Mouse (Mus musculus) embryonic facial prominence, embryonic 12.5 days (tissue): Measurements from ENCODE around the gene Crybb1. TPM values are rescaled to one million over a fixed set of nuclear protein-coding genes. Genes with fewer than 3 reads are reported as not detected.

Source experiments
- ATAC-seq: fragments of 200-750 bp; cut with Nextera tagmentation; 2 replicates; pipeline ENCODE4 v1.8.0; 2017; ENCODE audit not compliant: insufficient number of reproducible peaks, insufficient read depth, low FRiP score, low TSS enrichment
- H3K27ac ChIP-seq: fragments of 300-500 bp; sonication (generic); 2 replicates; pipeline ENCODE4 v1.5.1; 2016; ENCODE audit warnings: mild to moderate bottlenecking
- H3K27me3 ChIP-seq: fragments of 300-500 bp; sonication (generic); 2 replicates; pipeline ENCODE4 v1.6.1; 2016; ENCODE audit warnings: mild to moderate bottlenecking, moderate library complexity
- H3K36me3 ChIP-seq: fragments of 300-500 bp; sonication (generic); 2 replicates; pipeline ENCODE4 v1.6.1; 2016; ENCODE audit warnings: mild to moderate bottlenecking
- H3K4me1 ChIP-seq: fragments of 300-500 bp; sonication (generic); 2 replicates; pipeline ENCODE4 v1.6.1; 2016
- H3K4me2 ChIP-seq: fragments of 300-500 bp; sonication (generic); replicated peaks from 2 replicates; pipeline ENCODE4 v1.6.1; 2016; ENCODE audit warnings: mild to moderate bottlenecking, moderate library complexity
- H3K4me3 ChIP-seq: fragments of 300-500 bp; sonication (generic); 2 replicates; pipeline ENCODE4 v1.5.1; 2016; ENCODE audit warnings: mild to moderate bottlenecking
- H3K9ac ChIP-seq: fragments of 300-500 bp; sonication (generic); 2 replicates; pipeline ENCODE4 v1.6.1; 2016; ENCODE audit warnings: mild to moderate bottlenecking, moderate library complexity
- H3K9me3 ChIP-seq: fragments of 300-500 bp; sonication (generic); 2 replicates; pipeline ENCODE4 v1.6.1; 2016; ENCODE audit warnings: mild to moderate bottlenecking, moderate library complexity
- WGBS: fragments of 180-500 bp; shearing (Covaris S2); methylation state at CpG from one replicate; pipeline ENCODE4 v1.1.7; 2016; 5-methylcytosine and 5-hydroxymethylcytosine counted together
- polyA plus RNA-seq: library from polyadenylated mRNA; unstranded; fragments of >200 nt; fragmentation: Nextera tagmentation; extraction: Ambion mirVana; gene quantifications from 2 replicates; pipeline ENCODE4 v1.2.1, GENCODE M21; 2016

The Crybb1 gene
- polyA plus RNA-seq, 1 experiment from 2014 or later = 95.4 TPM

DNA sequence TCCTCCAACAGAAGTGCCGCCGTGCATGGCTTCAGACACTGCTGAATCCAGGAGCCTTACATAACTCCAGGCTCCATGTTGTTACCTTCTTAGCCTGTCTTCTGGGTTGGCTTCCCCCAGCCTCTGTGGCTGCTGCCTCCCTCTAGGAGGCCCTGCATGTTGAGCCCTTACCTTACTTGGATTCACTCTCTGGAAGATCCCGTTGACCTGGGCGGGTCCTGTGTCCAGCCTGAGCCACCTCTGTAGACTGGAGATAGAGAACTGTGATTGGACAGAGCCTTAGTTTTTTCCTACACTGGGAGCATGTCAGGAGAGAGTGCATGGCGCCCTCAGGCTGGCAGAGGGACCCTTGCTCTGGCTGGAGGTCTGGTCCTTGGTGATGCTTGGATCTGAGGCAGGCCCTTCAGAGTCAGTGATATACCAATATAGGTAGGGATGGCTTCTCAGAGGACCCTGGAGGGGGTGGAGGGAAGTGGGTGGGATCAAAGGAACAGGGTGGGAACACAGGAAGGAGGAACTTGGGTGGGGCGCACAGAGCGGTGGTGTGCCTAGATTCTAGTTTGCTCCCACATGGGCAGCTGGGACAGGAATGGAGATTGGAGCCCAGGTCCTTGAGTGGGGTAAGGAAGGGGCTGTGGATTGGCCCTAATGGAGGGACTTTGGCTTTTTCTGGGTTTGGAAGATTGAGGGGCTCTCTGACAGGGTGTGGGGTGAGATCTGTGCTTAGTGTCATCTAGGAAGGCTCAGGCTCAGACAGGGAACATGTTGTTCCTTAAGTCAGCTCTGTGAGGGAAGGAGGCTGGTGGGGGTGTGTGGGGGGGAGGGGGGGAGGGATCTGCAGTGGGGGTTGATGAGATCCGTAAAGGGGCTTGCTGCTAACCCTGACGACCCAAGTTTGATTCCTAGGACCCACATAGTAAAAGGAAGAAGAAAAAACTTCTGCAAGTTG is 32.9 kb downstream of the Crybb1 start:
- H3K27ac ChIP-seq = no peak overlapping the region
- ATAC-seq = no peak
- H3K4me2 ChIP-seq = no peak overlapping the region
- H3K27me3 ChIP-seq = no peaks in the 10 kb centered on the region
- no peak overlapping the region for H3K9ac ChIP-seq
- 79% methylated on average over 9 of the region's 9 CpGs for WGBS
- no peak overlapping the region for H3K4me3 ChIP-seq
- H3K9me3 ChIP-seq = no peaks in the 10 kb centered on the region
- no peaks in the 10 kb centered on the region for H3K36me3 ChIP-seq
- H3K4me1 ChIP-seq = 0 out of 2 replicates have a peak, but pooled peaks cover 8% of the 10 kb centered on the region

DNA sequence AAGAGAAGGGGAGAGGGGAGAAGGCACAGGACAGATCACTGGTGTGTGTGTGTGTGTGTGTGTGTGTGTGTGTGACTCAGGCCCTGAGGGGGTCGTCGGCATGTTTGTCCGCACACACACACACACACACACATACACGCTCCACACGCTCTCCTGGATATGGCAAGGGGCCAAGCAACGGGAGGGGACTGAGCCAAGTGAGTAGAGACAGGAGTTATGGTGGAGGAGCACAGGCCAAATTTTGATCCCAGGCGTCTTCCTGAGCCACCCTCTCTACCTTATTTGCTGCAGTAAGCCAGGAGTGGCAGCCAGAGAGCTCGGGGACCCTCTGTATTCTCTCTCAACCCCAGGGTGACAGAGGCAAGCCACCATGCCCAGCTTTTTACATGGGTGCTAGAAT is 33.6 kb downstream of the Crybb1 start:
- Histone ChIP-seq H3K9ac (no peak overlapping the region), H3K9me3 (no peaks in the 10 kb centered on the region), H3K4me2 (no peak overlapping the region), H3K36me3 (no peaks in the 10 kb centered on the region), H3K27ac (no peak overlapping the region), H3K27me3 (no peaks in the 10 kb centered on the region), H3K4me1 (0 out of 2 replicates have a peak, but pooled peaks cover 2% of the 10 kb centered on the region), H3K4me3 (no peak overlapping the region)
- WGBS = 71% methylated on average over 5 of the region's 8 CpGs
- ATAC-seq = no peak

DNA sequence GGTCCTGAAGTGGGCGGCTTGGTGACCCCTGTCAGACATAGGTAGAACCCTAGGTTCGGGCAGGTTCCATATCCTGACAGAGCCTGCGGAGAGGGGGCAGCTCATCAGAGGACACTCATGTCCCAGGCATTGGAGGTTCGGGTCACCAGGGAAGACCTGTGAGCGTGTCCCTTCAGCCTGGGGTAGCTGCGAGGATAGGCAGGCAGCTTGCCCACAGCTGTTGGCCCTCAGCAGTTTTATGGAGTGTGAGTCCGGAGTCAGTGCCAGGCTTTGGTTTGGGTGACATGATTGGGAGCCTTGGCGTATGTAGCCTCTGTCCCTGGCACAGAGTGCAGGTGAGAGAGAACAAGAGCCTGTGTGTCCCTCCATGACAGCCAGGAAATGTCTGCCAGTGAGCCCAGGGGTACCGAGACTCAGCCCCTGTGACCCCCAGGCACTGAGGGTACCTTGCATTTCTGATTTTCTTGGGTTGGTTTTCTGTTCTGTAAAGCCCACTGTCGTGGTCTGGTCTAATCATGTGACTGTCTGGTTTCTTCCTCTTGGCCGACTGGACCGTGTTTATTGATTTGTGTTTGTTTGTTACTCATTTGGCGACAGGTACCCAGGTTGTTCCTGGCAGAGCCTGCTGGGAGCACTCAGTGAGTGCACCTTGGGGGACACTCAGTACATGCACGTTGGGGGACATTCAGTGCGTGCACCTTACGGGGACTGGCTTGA is 34.4 kb downstream of the Crybb1 start:
- no peaks in the 10 kb centered on the region for H3K9me3 ChIP-seq
- H3K4me3 ChIP-seq = no peak overlapping the region
- no peaks in the 10 kb centered on the region for H3K27me3 ChIP-seq
- WGBS = 87% methylated on average over 16 of the region's 16 CpGs
- H3K9ac ChIP-seq = no peak overlapping the region
- no peak overlapping the region for H3K27ac ChIP-seq
- ATAC-seq = no peak
- 0 out of 2 replicates have a peak, but pooled peaks cover 5% of the 10 kb centered on the region for H3K4me1 ChIP-seq
- no peak overlapping the region for H3K4me2 ChIP-seq
- H3K36me3 ChIP-seq = no peaks in the 10 kb centered on the region

DNA sequence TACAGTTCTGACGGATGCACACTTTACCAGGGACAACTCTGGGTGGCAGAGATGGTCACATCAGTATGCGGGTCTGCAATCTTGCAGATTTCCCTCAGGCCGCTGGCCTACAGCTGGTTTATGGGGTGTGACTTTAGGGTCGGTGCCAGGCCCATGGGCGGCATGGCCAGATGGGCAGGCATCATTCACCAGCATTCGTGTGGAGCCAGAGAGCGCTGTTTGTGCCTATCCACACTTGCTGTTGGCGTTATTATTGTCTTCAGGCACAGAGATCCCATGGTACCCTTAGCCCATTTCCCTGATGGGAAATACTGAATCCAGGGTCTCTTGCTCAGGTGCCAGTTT is 34.9 kb downstream of the Crybb1 start:
- 94% methylated on average over 8 of the region's 8 CpGs for WGBS

DNA sequence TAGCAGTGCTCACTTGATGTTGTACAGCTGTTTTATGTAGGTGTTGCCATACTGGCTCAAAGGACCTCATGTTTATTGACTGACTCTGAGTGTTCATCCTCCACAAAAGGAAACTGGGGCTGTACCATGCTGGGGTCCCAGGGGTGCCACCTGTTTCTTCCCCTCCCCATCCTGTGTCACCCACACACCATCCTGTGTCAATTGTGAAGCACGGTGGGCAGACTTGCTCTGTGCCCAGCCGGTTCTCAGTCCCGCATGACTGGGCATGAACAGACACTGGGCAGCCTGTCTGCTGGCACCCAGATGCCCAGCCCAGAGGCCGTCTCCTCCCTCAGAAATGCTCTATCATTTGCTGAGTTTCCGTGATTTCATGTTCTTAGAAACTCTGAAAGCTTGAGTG is 36.3 kb downstream of the Crybb1 start:
- ATAC-seq = no peak
- 84% methylated on average over 5 of the region's 5 CpGs for WGBS
- Histone ChIP-seq H3K4me1 (peaks cover 12% of the 10 kb centered on the region; the same call in 1 of the 2 replicates), H3K9ac (no peak overlapping the region), H3K27me3 (no peaks in the 10 kb centered on the region), H3K4me2 (no peak overlapping the region), H3K4me3 (no peak overlapping the region), H3K27ac (no peak overlapping the region), H3K9me3 (no peaks in the 10 kb centered on the region), H3K36me3 (no peaks in the 10 kb centered on the region)

More for the DNA sequence above, 34.9 kb downstream of the Crybb1 start:
- no peak overlapping the region for H3K9ac ChIP-seq
- H3K9me3 ChIP-seq = no peaks in the 10 kb centered on the region
- no peak overlapping the region for H3K27ac ChIP-seq
- H3K36me3 ChIP-seq = no peaks in the 10 kb centered on the region
- H3K4me1 ChIP-seq = peaks cover 10% of the 10 kb centered on the region; the same call in 1 of the 2 replicates
- no peak overlapping the region for H3K4me3 ChIP-seq
- no peaks in the 10 kb centered on the region for H3K27me3 ChIP-seq
- ATAC-seq = no peak
- H3K4me2 ChIP-seq = no peak overlapping the region

DNA sequence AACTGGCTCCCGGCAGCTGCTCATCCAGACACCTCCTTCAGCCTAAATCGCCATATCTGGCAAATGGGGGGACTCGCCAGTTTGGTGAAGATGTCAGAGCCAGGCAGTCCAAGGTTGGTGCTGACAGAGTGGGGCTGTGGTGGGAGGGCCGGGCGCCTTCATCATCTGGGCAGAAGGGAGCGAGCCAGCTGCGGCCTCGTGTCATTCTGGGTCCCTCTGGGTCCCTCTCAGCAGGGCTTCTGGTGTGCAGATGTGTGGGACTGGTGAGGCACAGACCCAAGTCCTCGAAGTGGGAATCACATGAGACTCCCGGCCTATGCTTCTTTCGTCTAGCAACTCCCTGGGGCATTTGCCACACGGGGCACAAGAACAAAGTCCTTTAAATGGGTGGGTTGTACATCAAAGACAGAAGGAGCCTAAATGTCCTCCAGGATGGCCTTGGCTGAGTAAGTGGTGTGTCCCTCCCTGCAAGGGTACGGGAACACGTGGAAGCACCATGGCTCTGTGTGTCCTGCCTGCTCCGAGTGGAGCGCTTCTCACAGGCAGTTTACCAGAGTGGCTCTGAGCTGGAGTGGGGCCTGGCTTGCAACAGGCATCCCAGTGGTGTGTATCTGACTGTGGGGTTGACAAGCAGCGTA is 36.8 kb downstream of the Crybb1 start:
- no peak overlapping the region for H3K9ac ChIP-seq
- H3K4me2 ChIP-seq = no peak overlapping the region
- WGBS = 75% methylated on average over 17 of the region's 17 CpGs
- H3K27ac ChIP-seq = no peak overlapping the region
- H3K4me1 ChIP-seq = peaks cover 12% of the 10 kb centered on the region; the same call in 1 of the 2 replicates
- no peaks in the 10 kb centered on the region for H3K9me3 ChIP-seq
- no peaks in the 10 kb centered on the region for H3K27me3 ChIP-seq
- H3K36me3 ChIP-seq = no peaks in the 10 kb centered on the region
- ATAC-seq = no peak
- H3K4me3 ChIP-seq = no peak overlapping the region

DNA sequence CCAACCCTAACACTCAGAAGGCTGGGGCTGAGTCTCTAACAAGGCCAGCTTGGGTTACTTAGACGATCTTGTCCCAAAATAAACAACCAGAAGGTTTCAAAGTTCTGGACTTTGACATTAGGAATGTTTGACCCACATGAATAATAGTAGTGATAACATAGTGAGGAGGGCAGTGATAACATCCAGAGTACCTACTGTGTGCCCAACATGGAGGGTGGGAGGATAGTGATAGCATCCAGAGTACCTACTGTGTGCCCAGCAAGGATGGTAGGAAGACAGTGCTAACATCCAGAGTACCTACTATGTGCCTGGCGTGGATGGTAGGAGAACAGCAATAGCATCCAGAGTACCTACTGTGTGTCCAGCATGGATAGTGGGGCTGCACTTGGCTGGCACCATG is 38.2 kb downstream of the Crybb1 start:
- Histone ChIP-seq H3K27ac (no peak overlapping the region), H3K9me3 (no peaks in the 10 kb centered on the region), H3K4me2 (no peak overlapping the region), H3K36me3 (no peaks in the 10 kb centered on the region), H3K27me3 (no peaks in the 10 kb centered on the region), H3K4me3 (no peak overlapping the region), H3K9ac (no peak overlapping the region), H3K4me1 (peaks cover 12% of the 10 kb centered on the region; the same call in 1 of the 2 replicates)
- WGBS = 71% methylated on average over 2 of the region's 2 CpGs
- no peak for ATAC-seq

DNA sequence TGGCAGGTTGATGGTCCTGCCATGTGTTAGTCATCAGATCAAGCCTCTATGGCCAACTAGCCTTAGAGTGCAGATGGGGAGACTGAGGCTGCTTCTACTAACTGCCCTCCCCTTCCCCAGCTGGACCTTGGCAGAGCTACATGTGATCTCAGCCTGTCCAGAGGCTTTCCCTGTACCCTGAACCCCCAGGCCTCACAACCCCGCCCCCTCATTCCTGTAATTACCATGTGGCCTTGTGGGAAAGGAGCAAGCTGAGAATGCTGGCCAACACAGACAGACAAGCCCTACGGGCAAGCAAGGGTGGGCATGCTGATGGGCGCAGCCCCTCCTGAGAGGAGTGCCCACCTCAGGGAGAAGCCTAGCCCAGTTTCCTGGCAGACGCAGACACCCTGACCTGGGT is 39.1 kb downstream of the Crybb1 start:
- Histone ChIP-seq H3K27me3 (no peaks in the 10 kb centered on the region), H3K4me1 (peaks cover 12% of the 10 kb centered on the region; the same call in 1 of the 2 replicates), H3K9me3 (no peaks in the 10 kb centered on the region), H3K4me2 (no peak overlapping the region), H3K9ac (no peak overlapping the region), H3K36me3 (no peaks in the 10 kb centered on the region), H3K4me3 (no peak overlapping the region), H3K27ac (no peak overlapping the region)
- 71% methylated on average over 4 of the region's 4 CpGs for WGBS
- no peak for ATAC-seq

DNA sequence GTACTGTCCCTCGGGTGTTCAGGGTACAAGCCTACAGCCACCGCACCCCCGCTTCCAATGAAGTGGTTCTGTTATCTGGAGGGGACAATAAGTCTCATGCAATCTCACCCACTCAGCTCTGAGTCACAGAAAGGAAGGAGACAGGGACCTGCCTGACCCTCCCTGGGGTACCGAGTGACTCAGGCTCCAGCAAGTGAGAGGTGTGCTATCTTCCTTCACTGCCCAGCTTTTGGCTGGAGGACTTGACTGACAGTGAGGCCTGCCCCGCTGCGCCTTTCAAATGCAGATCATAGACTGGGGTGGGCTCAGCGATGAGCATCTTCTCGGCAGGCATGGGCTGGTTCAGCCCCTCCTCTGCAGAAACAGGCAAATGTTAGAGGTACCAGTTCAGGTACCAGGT is 39.5 kb downstream of the Crybb1 start:
- Histone ChIP-seq H3K4me3 (no peak overlapping the region), H3K9me3 (no peaks in the 10 kb centered on the region), H3K36me3 (no peaks in the 10 kb centered on the region), H3K9ac (no peak overlapping the region; the same call in 1 of the 2 replicates), H3K27ac (no peak overlapping the region), H3K4me2 (no peak overlapping the region), H3K27me3 (no peaks in the 10 kb centered on the region), H3K4me1 (peaks cover 12% of the 10 kb centered on the region; the same call in 1 of the 2 replicates)
- 53% methylated on average over 8 of the region's 8 CpGs for WGBS
- ATAC-seq = no peak

DNA sequence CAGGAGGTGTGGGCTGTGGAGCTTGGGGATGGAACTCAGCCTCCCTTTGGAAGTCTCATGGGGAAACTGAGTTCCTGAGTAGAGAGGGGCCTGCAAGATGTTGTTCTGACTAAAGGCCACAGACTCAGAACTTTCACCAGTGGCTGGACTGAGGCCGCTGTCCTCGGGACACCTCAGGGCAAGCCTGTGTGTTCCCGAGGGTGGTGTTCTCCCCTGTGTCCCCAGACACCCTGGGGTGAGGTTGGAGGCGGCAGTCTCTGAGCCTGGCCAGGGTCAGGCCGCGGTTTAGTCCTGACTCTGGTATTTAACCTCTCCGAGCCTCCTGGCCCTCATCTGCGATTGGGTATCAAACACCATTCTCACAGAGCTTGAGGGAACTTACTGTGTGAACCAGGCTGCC is 39.9 kb downstream of the Crybb1 start:
- H3K27ac ChIP-seq = no peak overlapping the region
- H3K9ac ChIP-seq = no peak overlapping the region; the same call in 1 of the 2 replicates
- no peaks in the 10 kb centered on the region for H3K27me3 ChIP-seq
- WGBS = 51% methylated on average over 8 of the region's 8 CpGs
- H3K4me3 ChIP-seq = no peak overlapping the region
- no peaks in the 10 kb centered on the region for H3K9me3 ChIP-seq
- no peak overlapping the region for H3K4me2 ChIP-seq
- no peaks in the 10 kb centered on the region for H3K36me3 ChIP-seq
- peaks cover 12% of the 10 kb centered on the region; the same call in 1 of the 2 replicates for H3K4me1 ChIP-seq
- no peak for ATAC-seq

DNA sequence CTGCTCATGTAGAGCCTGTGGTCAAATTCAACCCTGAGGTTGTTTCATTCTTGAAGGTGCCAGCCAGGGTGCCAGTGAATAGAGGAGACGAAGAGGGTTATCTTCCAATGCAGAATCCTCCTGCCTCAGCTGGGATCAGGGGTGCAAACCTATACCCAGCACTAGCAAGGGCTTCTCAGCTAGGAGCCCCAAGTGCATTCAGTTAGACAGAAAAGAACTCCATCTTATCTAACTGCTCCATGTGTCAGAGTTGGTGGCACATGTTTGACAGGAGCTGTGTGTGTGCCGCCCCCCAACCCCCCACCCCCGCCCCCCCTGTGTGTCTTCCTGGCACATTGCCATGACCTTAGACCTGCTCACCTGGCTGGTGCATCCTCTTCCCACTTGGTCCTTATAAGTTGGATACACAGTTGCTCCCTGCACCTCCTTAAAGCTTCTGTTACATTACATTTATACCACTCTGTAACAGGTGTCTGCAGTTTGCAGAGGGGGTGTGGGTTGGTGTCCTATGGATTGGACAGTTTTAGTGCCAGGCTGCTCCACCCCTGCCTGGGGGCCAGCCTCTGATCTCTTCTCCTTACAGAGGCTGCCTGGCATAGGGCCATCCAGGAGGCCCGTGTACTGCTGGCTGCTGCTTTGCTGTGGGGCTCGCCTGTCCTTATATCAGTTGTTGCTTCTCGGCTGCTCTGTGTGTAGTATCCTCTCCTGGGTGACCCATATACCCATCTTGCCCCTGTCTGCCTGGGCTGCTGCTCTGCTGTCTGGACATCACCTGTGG is 41.0 kb downstream of the Crybb1 start:
- ATAC-seq = no peak
- 84% methylated on average over 6 of the region's 6 CpGs for WGBS
- peaks cover 12% of the 10 kb centered on the region; the same call in 1 of the 2 replicates for H3K4me1 ChIP-seq
- H3K27ac ChIP-seq = no peak overlapping the region
- no peak overlapping the region for H3K9ac ChIP-seq
- H3K27me3 ChIP-seq = no peaks in the 10 kb centered on the region
- no peaks in the 10 kb centered on the region for H3K9me3 ChIP-seq
- no peak overlapping the region for H3K4me2 ChIP-seq
- no peak overlapping the region for H3K4me3 ChIP-seq
- H3K36me3 ChIP-seq = no peaks in the 10 kb centered on the region
